Mouse (Mus musculus): ENCODE results near the gene Wnt7b. TPM values are rescaled to one million over a fixed set of nuclear protein-coding genes. Genes with fewer than 3 reads are reported as not detected.
A peak's percentile ranks its signal among the peaks of the same experiment; 100 is the strongest.

Gene Wnt7b
- total RNA-seq, 1 experiment from 2014 or later = 0.30 TPM

GRCm38 (mm10) chr15:85569995-85570734 is 12.1 kb downstream of the Wnt7b start:
- DNase-seq = no peak

- no peak for DNase-seq
These were observed 13.0 kb downstream of the Wnt7b start for GRCm38 (mm10) chr15:85569167-85569797.

- no peak for DNase-seq
These were observed 13.9 kb downstream of the Wnt7b start for GRCm38 (mm10) chr15:85568402-85568801.

- DNase-seq = no peak
These were observed 17.3 kb downstream of the Wnt7b start for GRCm38 (mm10) chr15:85564966-85565365.

- no peak for DNase-seq
These were observed 18.1 kb downstream of the Wnt7b start for GRCm38 (mm10) chr15:85564034-85564769.

GRCm38 (mm10) chr15:85561953-85562352 is 20.3 kb downstream of the Wnt7b start:
- DNase-seq = no peak

GRCm38 (mm10) chr15:85560830-85561229 is 21.4 kb downstream of the Wnt7b start:
- no peak for DNase-seq

- DNase-seq = no peak
These were observed 23.3 kb downstream of the Wnt7b start for GRCm38 (mm10) chr15:85558840-85559540.

- DNase-seq = peak; percentile 52
These were observed 26.5 kb downstream of the Wnt7b start for GRCm38 (mm10) chr15:85555799-85556198.

- DNase-seq = no peak
These were observed 28.9 kb downstream of the Wnt7b start for GRCm38 (mm10) chr15:85553421-85553820.

- no peak for DNase-seq
These were observed 35.8 kb downstream of the Wnt7b start for GRCm38 (mm10) chr15:85546500-85546899.

GRCm38 (mm10) chr15:85545369-85545768 is 36.9 kb downstream of the Wnt7b start:
- no peak for DNase-seq

GRCm38 (mm10) chr15:85538170-85538569 is 44.1 kb downstream of the Wnt7b start:
- DNase-seq = no peak

- DNase-seq = no peak
These were observed 45.1 kb downstream of the Wnt7b start for GRCm38 (mm10) chr15:85537151-85537550.

GRCm38 (mm10) chr15:85534646-85535045 is 47.6 kb downstream of the Wnt7b start:
- no peak for DNase-seq

GRCm38 (mm10) chr15:85534215-85534614 is 48.1 kb downstream of the Wnt7b start:
- peak; percentile 20 for DNase-seq

- DNase-seq = no peak
These were observed 50.2 kb downstream of the Wnt7b start for GRCm38 (mm10) chr15:85532063-85532462.

GRCm38 (mm10) chr15:85529911-85530310 is 52.4 kb downstream of the Wnt7b start:
- DNase-seq = no peak

GRCm38 (mm10) chr15:85524404-85524950 is 57.8 kb downstream of the Wnt7b start:
- no peak for DNase-seq

GRCm38 (mm10) chr15:85523173-85523991 is 58.9 kb downstream of the Wnt7b start:
- peak; percentile 93 for DNase-seq

- DNase-seq = no peak
These were observed 62.8 kb downstream of the Wnt7b start for GRCm38 (mm10) chr15:85519438-85519837.
